Mouse (Mus musculus) cerebral cortex, adult 2 months (tissue): Measurements from ENCODE around the gene Gm20388.

Source experiments
- WGBS: fragments of 180-500 bp; shearing (Covaris S2); methylation state at CpG from one replicate; pipeline ENCODE4 v1.1.7; 2018; 5-methylcytosine and 5-hydroxymethylcytosine counted together

The Gm20388 gene

DNA sequence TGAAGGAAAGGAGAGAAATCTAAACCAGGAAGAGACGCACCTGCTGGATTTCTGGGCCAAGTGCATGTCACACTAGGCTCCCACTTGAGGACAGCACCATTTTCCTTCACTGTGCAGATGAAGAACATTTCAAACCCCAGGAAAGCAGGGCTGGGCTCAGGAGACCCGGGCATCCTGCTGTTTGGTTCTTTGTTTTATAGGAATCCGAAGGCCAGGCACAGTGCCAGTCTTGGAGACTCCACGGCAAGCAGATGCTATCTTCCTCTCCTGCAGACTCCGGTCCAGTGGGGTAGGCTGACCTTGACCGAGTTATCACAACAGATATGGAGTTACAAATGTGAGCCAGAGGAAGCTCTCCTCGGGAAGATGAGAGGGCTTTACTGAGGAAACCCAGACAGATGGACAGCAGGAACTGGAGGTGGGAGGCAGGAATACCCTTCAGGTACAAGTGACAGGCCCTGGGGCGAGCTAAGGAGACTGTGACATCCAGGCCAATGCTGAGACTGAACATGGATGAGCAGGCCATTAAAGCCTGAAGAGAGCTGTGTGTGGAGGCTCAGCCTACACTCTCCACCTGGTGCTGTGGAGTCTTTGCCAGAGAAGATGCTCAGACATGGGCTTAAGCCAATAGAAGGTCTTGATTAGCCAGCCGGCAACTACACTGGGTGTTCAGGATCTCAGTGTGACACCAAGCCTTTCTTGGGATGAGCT lies 4231.2 kb downstream of the Gm20388 start:
- WGBS: 38% methylated on average over 9 of the region's 9 CpGs

DNA sequence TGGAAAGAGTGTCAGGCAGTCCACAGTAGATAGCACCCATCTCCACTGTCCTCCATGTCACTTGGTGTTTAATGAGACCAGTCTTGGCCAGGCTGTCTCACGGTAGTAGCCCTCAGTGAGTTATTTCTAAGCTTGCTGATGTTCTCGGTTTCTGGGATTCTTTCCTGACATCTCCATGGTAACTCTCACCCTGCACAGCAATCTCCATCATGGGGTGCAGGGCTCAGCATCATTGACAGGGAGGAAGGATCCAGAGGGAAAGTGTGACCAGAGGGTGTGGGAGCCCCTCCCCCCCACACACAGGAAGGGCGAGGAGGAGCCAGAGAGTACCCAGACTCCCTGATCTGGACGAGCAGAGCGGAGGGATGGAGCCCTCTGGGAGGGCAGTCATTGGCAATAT lies 4232.4 kb downstream of the Gm20388 start:
- 52% methylated on average over 5 of the region's 5 CpGs for WGBS

DNA sequence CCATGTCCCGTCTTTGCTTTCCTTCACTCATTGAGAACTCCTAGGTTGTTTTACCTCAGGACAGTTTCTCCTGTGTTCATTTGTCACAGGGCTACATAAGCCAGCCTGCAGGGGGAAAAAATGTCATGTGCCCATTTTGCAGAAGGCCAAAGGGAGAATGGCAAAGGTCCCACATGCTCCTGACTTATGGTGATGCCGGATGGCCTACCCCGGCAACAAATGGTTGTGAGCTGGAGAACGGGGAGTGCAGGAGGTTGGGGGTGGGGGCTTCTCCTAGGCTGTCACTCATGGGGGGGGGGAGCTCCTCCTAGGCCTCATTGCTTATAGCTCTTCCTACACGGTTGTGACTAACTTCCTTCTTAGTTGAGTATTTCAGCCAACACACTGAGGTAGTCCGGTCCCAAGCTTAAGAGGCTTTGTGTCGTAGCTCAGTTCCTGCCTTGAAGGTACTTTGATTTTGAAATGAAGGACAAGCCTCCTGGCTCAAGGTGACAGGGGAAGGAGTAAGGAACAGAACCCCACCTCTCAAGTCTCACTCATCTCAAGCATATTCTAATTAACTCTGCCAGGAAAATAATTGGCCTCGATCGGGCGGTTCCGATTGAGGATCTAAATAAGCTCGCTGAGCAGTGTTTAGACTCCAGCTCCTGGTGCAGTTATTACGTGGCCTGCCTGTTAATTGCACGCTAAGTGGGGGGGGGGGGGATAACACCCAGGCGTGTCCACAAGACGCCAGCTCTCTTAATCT lies 4233.4 kb downstream of the Gm20388 start:
- WGBS: 63% methylated on average over 16 of the region's 16 CpGs

GRCm38 (mm10) chr8:124144619-124144980 lies 4234.0 kb downstream of the Gm20388 start:
- WGBS: 63% methylated on average over 12 of the region's 12 CpGs

- 89% methylated on average over 5 of the region's 5 CpGs for WGBS
These were observed 4235.6 kb downstream of the Gm20388 start for GRCm38 (mm10) chr8:124146286-124146685.

GRCm38 (mm10) chr8:124150009-124150408 lies 4239.4 kb downstream of the Gm20388 start:
- WGBS: 76% methylated on average over 11 of the region's 11 CpGs

- 82% methylated on average over 5 of the region's 5 CpGs for WGBS
These were observed 4239.9 kb downstream of the Gm20388 start for GRCm38 (mm10) chr8:124150536-124150935.

DNA sequence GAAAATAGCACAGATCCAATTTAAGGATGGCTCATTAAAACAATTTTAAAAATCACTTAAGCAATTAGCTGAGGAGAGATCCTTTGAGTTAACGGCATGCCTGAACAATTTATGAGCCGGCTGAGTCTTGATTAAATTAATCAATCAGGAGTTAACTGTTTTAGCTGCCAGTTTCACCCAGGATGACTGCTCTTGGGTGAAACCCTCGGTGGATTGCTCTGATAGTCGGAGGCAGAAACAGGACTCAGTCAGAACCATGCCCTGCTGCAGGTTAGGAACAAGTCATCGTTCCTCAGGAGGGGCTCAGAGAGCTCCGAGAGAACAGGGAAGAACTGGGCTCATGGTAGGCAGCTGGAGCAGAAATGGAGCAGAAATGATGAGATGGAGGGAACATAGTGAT lies 4241.2 kb downstream of the Gm20388 start:
- WGBS: 78% methylated on average over 6 of the region's 6 CpGs

- WGBS: 96% methylated on average over 8 of the region's 8 CpGs
These were observed 4242.1 kb downstream of the Gm20388 start for GRCm38 (mm10) chr8:124152771-124153170.

GRCm38 (mm10) chr8:124156324-124156723 lies 4245.7 kb downstream of the Gm20388 start:
- WGBS: 89% methylated on average over 7 of the region's 7 CpGs

DNA sequence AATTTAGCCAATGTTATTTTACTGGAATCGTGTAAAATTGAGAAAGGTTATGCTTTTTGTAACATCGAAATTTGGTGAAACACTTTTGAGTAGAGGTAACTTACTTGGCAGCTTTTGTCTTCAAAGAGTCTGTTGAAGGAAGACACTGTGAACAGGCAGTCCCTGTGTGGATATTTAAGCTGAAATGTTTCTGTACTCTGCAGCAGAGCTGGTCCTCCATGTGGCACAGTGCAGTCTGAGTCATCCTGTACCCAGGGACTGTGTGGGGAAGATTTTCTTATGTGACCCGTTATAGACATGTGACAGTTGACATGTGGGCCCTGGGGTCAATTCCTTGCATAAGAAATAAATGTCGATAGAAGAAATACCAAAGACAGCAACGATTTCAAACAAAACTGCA lies 4251.0 kb downstream of the Gm20388 start:
- WGBS: 52% methylated on average over 5 of the region's 5 CpGs

GRCm38 (mm10) chr8:124163258-124163657 lies 4252.6 kb downstream of the Gm20388 start:
- WGBS: 91% methylated on average over 5 of the region's 5 CpGs

DNA sequence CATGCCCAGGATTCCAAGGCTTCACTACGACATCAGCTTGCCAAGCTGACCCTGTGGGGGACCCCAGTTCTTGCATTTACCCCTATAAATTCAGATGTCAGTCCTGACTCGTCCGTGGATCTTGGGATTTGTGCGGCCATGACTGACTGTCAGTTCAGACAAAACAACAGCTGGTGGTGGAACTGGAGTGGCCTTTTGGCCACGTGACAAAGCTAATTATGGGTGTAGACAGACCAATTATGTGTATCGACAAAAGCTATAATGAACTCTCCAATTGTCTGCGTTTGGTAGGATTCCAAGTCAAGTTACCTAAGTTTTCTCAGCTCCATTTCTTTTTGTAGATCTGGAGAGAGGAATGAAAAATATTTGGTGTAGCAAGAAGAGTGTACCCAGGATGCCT lies 4259.1 kb downstream of the Gm20388 start:
- WGBS: 65% methylated on average over 7 of the region's 7 CpGs

- 84% methylated on average over 7 of the region's 7 CpGs for WGBS
These were observed 4260.0 kb downstream of the Gm20388 start for GRCm38 (mm10) chr8:124170671-124171070.

- 40% methylated on average over 17 of the region's 17 CpGs for WGBS
These were observed 4261.2 kb downstream of the Gm20388 start for GRCm38 (mm10) chr8:124171557-124172528.

- 77% methylated on average over 4 of the region's 4 CpGs for WGBS
These were observed 4263.0 kb downstream of the Gm20388 start for GRCm38 (mm10) chr8:124173688-124174087.

DNA sequence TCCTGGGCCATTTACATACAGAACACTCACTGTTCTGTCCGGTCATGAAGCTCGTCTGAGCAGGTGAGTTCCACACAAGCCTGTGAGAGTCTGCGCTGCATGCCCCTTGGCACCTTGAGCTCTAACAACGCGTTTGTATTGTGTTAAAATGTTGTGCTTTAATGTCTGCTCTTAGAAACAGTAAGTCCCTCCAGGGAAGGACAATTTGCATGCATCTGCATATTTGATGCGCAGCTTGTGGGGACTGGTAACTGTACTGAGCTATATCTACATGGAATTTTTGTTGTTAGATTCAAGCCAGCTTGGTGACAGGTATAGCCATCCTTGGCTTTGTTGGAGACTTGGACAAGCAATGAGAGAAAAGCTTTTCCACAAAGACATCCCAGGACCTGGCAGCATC lies 4265.5 kb downstream of the Gm20388 start:
- 68% methylated on average over 6 of the region's 6 CpGs for WGBS

GRCm38 (mm10) chr8:124177092-124177491 lies 4266.5 kb downstream of the Gm20388 start:
- 97% methylated on average over 1 of the region's 1 CpGs for WGBS

GRCm38 (mm10) chr8:124180681-124181445 lies 4270.2 kb downstream of the Gm20388 start:
- WGBS: 64% methylated on average over 5 of the region's 5 CpGs

- 53% methylated on average over 5 of the region's 5 CpGs for WGBS
These were observed 4271.1 kb downstream of the Gm20388 start for GRCm38 (mm10) chr8:124181751-124182150.

DNA sequence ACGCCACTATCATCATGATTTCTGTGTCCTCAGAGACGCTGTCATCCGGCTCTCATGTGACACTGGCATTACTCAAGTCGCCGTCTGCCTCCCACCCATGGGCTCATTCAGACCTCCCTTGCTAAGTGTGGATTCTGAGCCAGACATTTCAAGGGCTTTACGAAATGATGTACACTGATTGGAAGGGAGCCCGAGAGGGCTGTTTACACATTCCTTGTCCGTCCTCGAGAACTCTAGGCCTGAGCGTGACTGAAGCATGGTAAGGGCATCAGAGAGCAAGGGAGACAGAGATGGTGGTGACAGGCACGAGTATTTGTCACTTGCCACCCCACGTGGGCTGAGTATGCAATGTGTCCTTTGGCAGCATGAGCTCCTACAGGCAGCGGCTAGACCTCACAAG lies 4271.6 kb downstream of the Gm20388 start:
- WGBS: 37% methylated on average over 13 of the region's 13 CpGs
